Mouse (Mus musculus) testis, adult 2 months (tissue): ENCODE results near the gene Pxdn. TPM values are rescaled to one million over a fixed set of nuclear protein-coding genes. Genes with fewer than 3 reads are reported as not detected.

ENCODE experiments used
- H3K27ac ChIP-seq: fragments of 200-500 bp; 2 replicates; pipeline ENCODE4 v1.5.1; 2012; ENCODE audit warnings: low read depth, low read length; ENCODE audit not compliant: control insufficient read depth, insufficient read depth
- H3K27me3 ChIP-seq: fragments of 200-500 bp; 2 replicates; pipeline ENCODE4 v1.6.1; 2012; ENCODE audit warnings: mild to moderate bottlenecking, low read length, moderate library complexity; ENCODE audit not compliant: control insufficient read depth, insufficient read depth
- H3K36me3 ChIP-seq: fragments of 200-500 bp; 2 replicates; pipeline ENCODE4 v1.6.1; 2012; ENCODE audit warnings: mild to moderate bottlenecking, low read length; ENCODE audit not compliant: control insufficient read depth, insufficient read depth
- H3K4me1 ChIP-seq: fragments of 200-500 bp; 2 replicates; pipeline ENCODE4 v1.6.1; 2012; ENCODE audit warnings: low read length; ENCODE audit not compliant: control insufficient read depth, insufficient read depth
- H3K4me3 ChIP-seq: fragments of 200-500 bp; 2 replicates; pipeline ENCODE4 v1.5.1; 2012; ENCODE audit warnings: low read depth, mild to moderate bottlenecking, low read length, moderate library complexity, mixed read lengths; ENCODE audit not compliant: control insufficient read depth
- CTCF ChIP-seq: fragments of 200-500 bp; IDR thresholded peaks from 2 replicates; pipeline ENCODE4 v1.5.1; 2012; ENCODE audit warnings: low read depth, mild to moderate bottlenecking, inconsistent platforms, low read length, moderate library complexity; ENCODE audit not compliant: control insufficient read depth, insufficient read depth, insufficient replicate concordance
- POLR2A ChIP-seq: fragments of 200-500 bp; IDR thresholded peaks from 2 replicates; pipeline ENCODE4 v1.6.1; 2012; ENCODE audit warnings: low read depth, mild to moderate bottlenecking, inconsistent platforms, low read length, moderate library complexity; ENCODE audit not compliant: control insufficient read depth
- polyA plus RNA-seq: library from polyadenylated mRNA; depleted of rRNA; stranded (reverse); fragments of >200 nt; gene quantifications from 2 replicates; pipeline ENCODE4 v1.2.3, GENCODE M21; 2012

The Pxdn gene
- polyA plus RNA-seq, 1 experiment, result 3.9 TPM

DNA sequence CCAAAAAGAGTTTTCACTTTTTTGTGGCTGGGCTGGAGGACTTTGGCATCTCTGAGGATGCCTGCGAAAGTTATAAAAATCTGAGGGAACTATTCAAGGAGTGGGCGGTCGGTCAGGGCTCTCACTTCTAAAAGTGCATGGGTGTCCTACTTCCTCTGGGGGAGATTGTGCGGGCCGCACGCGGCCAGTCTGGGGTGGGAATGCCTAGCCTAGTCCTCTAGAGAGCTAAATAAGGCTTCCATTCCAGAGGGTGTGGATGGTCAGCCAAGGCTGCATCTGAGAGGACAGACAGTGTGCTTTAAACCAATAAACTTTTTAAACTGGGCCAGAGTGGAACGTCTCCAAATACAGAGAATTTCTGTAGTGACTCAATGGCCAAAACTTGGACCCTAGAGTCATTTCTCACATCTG lies 1.9 kb downstream of the Pxdn start:
- no peaks in the 10 kb centered on the region for H3K36me3 ChIP-seq
- no peaks in the 10 kb centered on the region for H3K27me3 ChIP-seq
- TF ChIP-seq POLR2A (no peak), CTCF (no peak)
- no peak overlapping the region for H3K27ac ChIP-seq
- H3K4me1 ChIP-seq, result peaks cover 2% of the 10 kb centered on the region; the same call in 1 of the 2 replicates
- H3K4me3 ChIP-seq, result no peak overlapping the region

DNA sequence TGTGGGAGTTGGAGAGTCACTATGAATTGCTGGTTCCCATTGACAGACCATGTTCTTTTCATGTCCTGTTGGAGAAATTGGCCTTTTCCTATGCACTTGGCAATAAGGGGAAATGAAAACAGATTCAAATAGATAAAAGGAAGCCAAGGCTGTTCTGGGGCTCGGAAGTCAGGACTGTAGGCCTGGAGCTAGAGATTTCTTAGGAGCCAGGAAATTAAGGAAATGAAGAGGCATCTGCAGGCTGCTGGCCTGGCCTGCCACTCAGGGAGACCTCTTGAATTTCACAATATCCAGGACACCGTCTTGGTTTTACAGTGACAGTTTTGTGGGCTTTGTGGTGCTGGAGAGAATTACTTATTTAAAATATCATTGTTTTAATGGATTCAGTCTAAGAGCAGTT lies 5.0 kb downstream of the Pxdn start:
- H3K36me3 ChIP-seq, result no peaks in the 10 kb centered on the region
- H3K4me3 ChIP-seq, result no peak overlapping the region
- peaks cover 2% of the 10 kb centered on the region; the same call in 1 of the 2 replicates for H3K4me1 ChIP-seq
- TF ChIP-seq POLR2A (no peak), CTCF (no peak)
- no peak overlapping the region for H3K27ac ChIP-seq
- no peaks in the 10 kb centered on the region for H3K27me3 ChIP-seq

DNA sequence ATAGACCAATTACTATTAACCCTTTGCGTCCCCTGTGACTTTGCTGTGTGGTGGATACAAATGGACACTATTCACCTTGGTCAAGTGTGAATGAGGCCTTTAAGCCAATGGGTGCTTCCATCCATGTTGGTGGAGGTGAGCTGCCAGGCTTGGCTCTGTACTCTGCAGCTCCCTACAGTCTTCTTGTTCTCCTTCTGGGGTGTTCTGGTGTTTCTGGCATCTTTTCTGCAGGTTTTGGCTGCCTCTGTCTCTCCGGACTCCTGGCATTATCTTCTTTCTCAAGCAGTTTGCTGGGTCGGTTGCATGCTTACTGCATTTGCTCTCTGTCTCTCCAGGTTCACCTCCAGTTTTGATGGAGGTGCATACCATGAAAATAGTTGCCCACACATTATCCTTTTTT lies 7.2 kb downstream of the Pxdn start:
- Histone ChIP-seq H3K4me3 (no peak overlapping the region), H3K36me3 (no peaks in the 10 kb centered on the region), H3K27me3 (no peaks in the 10 kb centered on the region), H3K4me1 (no peaks in the 10 kb centered on the region), H3K27ac (no peak overlapping the region)
- TF ChIP-seq POLR2A (no peak), CTCF (no peak)

DNA sequence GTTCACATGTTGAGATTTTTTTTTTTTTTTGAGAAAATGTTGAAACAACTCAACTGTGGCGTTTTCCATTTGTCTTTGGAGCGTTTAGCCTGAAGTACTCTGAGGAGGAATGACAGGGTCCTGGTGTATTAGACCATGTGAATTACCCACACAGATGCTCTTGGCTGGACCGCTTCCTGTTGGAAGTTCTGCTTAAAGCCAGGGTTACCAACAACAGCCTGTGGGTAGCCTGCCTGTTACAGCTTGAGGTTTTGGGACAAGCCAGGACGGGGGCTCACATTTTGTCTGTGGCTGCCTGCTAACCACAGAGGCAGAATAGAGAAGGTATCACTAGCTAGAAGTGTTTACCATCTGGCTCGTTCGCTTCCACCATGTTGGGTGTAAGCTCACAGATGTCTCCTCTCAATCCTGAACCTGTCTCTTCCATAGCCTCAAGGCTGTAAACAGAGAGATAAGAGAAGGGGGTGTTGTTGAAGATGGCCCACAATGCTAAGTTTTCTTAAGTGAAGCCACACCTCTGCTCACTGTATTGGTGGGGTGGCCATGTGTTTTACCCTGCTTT lies 7.9 kb downstream of the Pxdn start:
- no peak overlapping the region for H3K27ac ChIP-seq
- no peak for TF ChIP-seq POLR2A
- TF ChIP-seq CTCF, result no peak
- no peaks in the 10 kb centered on the region for H3K4me1 ChIP-seq
- no peaks in the 10 kb centered on the region for H3K27me3 ChIP-seq
- no peaks in the 10 kb centered on the region for H3K36me3 ChIP-seq
- no peak overlapping the region for H3K4me3 ChIP-seq

DNA sequence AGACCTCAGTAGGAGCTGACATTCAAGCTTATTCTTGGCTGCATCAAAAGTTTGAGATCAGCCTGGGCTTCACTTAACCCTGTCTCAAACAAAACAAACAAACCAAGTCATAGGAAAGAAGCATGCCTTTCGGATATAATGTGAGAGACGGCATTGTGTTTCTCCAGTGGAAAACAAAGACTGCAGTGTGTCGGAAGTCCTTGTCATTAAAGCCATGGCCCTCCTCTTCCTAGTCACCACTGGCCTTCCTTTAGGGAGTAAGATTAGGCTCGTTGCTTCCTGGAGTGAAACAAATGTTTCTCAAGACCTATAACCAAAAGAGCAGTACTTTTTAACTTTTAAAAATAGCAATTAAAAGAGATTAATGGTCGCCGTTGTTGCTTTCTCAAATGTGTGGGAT lies 13.6 kb downstream of the Pxdn start:
- H3K27me3 ChIP-seq, result no peaks in the 10 kb centered on the region
- no peak overlapping the region for H3K27ac ChIP-seq
- H3K4me3 ChIP-seq, result no peak overlapping the region
- H3K36me3 ChIP-seq, result no peaks in the 10 kb centered on the region
- no peaks in the 10 kb centered on the region for H3K4me1 ChIP-seq
- TF ChIP-seq CTCF (no peak), POLR2A (no peak)

DNA sequence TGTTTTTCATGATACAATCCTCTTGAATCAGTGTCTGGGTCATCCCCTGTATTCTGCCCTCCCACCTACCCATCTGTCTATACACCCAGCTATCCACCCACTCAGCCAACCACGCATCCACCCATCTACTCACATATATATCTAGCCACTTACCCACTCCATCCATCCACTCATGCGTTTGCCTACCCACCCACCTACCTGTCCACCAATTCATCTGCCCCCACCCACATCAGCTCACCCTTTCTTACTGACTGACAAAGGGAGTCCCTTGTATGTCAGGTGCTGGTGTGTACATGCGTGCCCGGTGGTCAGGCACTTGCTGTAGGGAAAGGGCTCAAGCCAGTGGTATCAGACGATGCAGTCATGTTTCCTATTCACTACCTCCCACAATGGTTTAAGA lies 14.1 kb downstream of the Pxdn start:
- Histone ChIP-seq H3K27ac (no peak overlapping the region; the same call in 1 of the 2 replicates), H3K36me3 (no peaks in the 10 kb centered on the region), H3K27me3 (no peaks in the 10 kb centered on the region), H3K4me3 (no peak overlapping the region), H3K4me1 (no peaks in the 10 kb centered on the region)
- no peak for TF ChIP-seq CTCF
- no peak for TF ChIP-seq POLR2A

DNA sequence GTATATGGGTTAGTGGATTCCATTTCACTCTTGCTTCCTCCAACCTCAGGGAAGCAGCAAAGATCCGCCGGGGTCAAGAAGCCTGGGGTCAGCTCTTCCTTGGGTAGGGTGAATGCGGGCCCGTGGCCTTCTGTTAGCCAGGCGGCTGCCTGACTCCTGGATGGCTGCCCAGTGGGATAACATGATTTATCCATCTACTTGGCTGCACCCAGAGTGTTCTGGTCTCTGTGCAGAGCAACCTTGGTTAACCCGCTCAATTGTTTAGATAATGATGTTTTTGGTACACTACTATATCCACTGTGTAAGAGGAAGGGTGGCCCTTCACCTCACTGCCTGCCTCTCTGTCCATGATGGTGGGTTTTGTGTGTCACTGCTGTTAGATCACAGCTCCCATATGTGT lies 14.7 kb downstream of the Pxdn start:
- no peaks in the 10 kb centered on the region for H3K27me3 ChIP-seq
- no peaks in the 10 kb centered on the region for H3K36me3 ChIP-seq
- TF ChIP-seq POLR2A (no peak), CTCF (no peak)
- H3K4me3 ChIP-seq, result no peak overlapping the region
- H3K27ac ChIP-seq, result no peak overlapping the region
- H3K4me1 ChIP-seq, result no peaks in the 10 kb centered on the region

DNA sequence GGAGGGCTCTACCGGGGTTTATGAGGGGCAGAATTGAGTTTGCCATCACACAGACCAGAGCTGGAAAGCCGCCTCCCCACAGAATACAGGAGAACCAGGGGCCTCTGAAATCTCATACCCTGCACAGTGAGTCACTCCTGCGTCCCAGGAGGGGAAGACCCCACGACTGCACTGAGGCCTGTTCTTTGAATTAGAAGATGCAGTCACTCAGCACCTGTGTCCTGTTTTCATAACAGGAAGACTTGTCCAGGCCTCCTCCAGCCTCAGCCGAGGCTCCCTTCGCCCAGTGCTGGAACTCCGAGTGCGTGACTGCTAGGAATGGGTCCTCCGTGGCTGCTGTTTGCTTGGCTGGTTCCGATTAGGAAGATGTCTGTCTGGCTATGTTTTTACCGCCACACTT lies 16.6 kb downstream of the Pxdn start:
- TF ChIP-seq POLR2A (no peak), CTCF (no peak)
- no peaks in the 10 kb centered on the region for H3K36me3 ChIP-seq
- H3K4me3 ChIP-seq, result no peak overlapping the region
- no peaks in the 10 kb centered on the region for H3K4me1 ChIP-seq
- no peaks in the 10 kb centered on the region for H3K27me3 ChIP-seq
- no peak overlapping the region for H3K27ac ChIP-seq

DNA sequence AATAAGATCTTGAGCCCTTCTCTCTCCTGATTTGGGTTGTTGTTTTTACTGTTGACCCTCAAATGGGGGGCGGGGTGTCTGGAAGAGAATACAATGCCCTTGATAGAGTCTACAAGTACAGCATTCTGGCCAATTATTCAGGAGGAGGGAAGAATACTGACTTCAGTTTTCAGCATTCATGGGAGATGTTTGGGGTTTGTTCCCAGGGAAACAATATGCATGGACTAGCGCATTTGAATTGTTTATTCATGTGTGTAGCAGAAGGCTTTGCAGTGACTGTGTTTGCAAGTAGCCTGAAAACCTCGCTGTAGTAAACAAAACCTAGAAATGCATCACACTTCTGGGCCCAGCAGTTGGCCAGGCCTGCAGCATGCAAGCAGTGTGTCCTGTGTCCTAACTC lies 17.1 kb downstream of the Pxdn start:
- no peak overlapping the region for H3K27ac ChIP-seq
- H3K27me3 ChIP-seq, result no peaks in the 10 kb centered on the region
- no peak overlapping the region for H3K4me3 ChIP-seq
- H3K36me3 ChIP-seq, result no peaks in the 10 kb centered on the region
- no peak for TF ChIP-seq POLR2A
- TF ChIP-seq CTCF, result no peak
- no peaks in the 10 kb centered on the region for H3K4me1 ChIP-seq
